ENCODE assay signal across 17 mouse cellular contexts in the genomic region with DNA sequence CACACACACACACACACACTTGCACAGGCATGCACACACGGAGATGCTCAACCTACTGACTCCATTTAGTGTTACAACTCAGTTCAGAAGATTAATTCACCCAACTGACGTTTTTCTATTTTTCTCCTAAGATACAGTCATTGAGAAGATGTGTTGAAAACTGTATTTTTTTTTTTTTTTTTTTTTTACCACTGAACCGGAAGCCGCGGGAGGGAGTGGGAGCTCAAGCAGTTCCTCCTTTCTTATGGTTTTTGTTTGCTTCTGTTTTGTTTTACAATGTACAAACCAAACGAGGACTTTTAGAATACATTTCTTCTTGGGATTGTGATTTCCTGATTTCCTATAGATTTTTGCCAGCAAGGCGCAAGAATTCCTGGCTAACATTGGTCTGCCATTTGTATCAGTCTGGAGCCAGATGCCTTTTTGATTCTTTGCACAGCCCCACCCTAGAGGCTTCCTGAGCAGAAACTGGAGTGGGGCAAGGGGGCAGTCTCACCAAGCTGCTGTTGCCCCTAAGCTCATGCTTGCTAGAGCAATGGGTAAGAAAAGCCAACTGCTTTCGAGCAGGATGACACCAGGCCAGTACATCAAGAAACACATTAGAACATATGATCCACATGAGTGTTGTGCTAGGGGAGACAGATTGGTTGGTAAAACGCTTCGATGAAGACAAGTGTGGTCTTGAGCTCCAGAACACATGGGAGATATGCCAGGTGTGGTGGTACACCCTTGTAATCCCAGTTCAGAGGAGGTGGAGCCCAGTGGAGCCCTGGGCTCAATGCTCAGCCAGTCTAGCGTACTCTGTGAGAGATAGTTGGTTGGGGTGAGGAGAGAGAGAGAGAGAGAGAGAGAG. TPM values are rescaled to one million over a fixed set of nuclear protein-coding genes. Genes with fewer than 3 reads are reported as not detected.
DNase-seq lines count a peak whose midpoint lies in the region; ATAC-seq lines count a peak whose summit lies in the region.
"Had no signal": no experiment of that assay in that cellular context is flagged by ENCODE, and none has a peak within 500 bp of the region (broad histone marks: within the 10 kb centered on the region; RNA-seq: fewer than 3 reads in every experiment).

No protein-coding gene starts in this region.

- WGBS in macrophage (ENCODE audit: missing documents): 22% methylated on average over 10 of the region's 11 CpGs

- no peak for ATAC-seq in erythroid progenitor cell, adult 5-6 weeks (replicated peaks; ENCODE audit: low FRiP score, poor library complexity, severe bottlenecking)
- ATAC-seq: forebrain, embryonic 15.5 days had no signal

- H3K79me2 ChIP-seq in macrophage (ENCODE audit: inconsistent target): peaks cover 94% of the 10 kb centered on the region

- H3K4me3 ChIP-seq in macrophage (ENCODE audit: inconsistent target): no peak overlapping the region
- H3K4me3 ChIP-seq: embryonic facial prominence, embryonic 15.5 days; forebrain, embryonic 15.5 days; heart, embryonic 13.5 days; hindbrain, embryonic 15.5 days; limb, embryonic 12.5 days had no signal

- no peaks in the 10 kb centered on the region for H3K36me3 ChIP-seq in macrophage (ENCODE audit: inconsistent target)
- H3K36me3 ChIP-seq: embryonic facial prominence, embryonic 15.5 days; forebrain, embryonic 15.5 days; G1E; heart, embryonic 13.5 days; hindbrain, embryonic 15.5 days; limb, embryonic 12.5 days had no signal

- peak overlapping the region; percentile 73 for H3K27ac ChIP-seq in macrophage
- H3K27ac ChIP-seq: embryonic facial prominence, embryonic 15.5 days; forebrain, embryonic 15.5 days; heart, embryonic 13.5 days; hindbrain, embryonic 15.5 days; kidney, postnatal 0 days; limb, embryonic 12.5 days had no signal

- DNase-seq in CD4-positive helper T cell, adult 2 months (ENCODE audit: low read depth, low spot score): peak; percentile 72
- peak; percentile 39 for DNase-seq in MEL-GATA-1-ER (ENCODE audit: extremely low read depth, low read depth)
- DNase-seq in thymus, adult 18-20 months: peak; percentile 5 to 25
- DNase-seq in kidney, postnatal 10 days: no peak
- DNase-seq in left cerebral cortex, adult 11 months (ENCODE audit: low spot score): no peak
- no peak for DNase-seq in cerebellum, adult 11 months
- DNase-seq: gastrocnemius, postnatal 14 days; lung, adult 18-20 months had no signal

RNA-seq across cellular contexts. Expression of a gene that starts 9.2 kb away (rescaled TPM):
- total RNA-seq in macrophage (2018; cell fraction: chromatin; rRNA removed): 100 to 1,000 TPM in 5 of 26 experiments, 10 to 100 TPM in 21; 56.1 to 187 (median 90.7) TPM
- 10 to 100 TPM; 37.4 to 55.8 (median 44.9) TPM for total RNA-seq in macrophage (2018; cell fraction: cytosol; rRNA removed)
- 100 to 1,000 TPM in 1 of 26 experiments, 10 to 100 TPM in 25; 45.1 to 131 (median 66.9) TPM for total RNA-seq in macrophage (2018; cell fraction: nucleus; rRNA removed)
- polyA plus RNA-seq in macrophage (2018): 33.5 to 49.2 TPM (median 37.8 TPM) in 3 replicates
- 33.9 and 49.0 TPM in 2 replicates for total RNA-seq in erythroid progenitor cell, adult 5-6 weeks (2015; ENCODE audit: low replicate concordance)
- 17.5 and 17.7 TPM in 2 replicates for total RNA-seq in erythroid progenitor cell, adult 5-6 weeks (2017; ENCODE audit: low replicate concordance)
- total RNA-seq: G1E had no signal
- polyA plus RNA-seq: G1E had no signal

Comparison
In these comparisons a context has a peak if more than half of its experiments do, and no peak if none do; other contexts are left out.
1. DNase-seq: peak in CD4-positive helper T cell, adult 2 months (single experiment), MEL-GATA-1-ER (single experiment) and thymus, adult 18-20 months (2 of 2); none in kidney, postnatal 10 days (single experiment), left cerebral cortex, adult 11 months (single experiment) and cerebellum, adult 11 months (single experiment).